Mouse (Mus musculus): Measurements from ENCODE around the gene Lyg2.

DNA sequence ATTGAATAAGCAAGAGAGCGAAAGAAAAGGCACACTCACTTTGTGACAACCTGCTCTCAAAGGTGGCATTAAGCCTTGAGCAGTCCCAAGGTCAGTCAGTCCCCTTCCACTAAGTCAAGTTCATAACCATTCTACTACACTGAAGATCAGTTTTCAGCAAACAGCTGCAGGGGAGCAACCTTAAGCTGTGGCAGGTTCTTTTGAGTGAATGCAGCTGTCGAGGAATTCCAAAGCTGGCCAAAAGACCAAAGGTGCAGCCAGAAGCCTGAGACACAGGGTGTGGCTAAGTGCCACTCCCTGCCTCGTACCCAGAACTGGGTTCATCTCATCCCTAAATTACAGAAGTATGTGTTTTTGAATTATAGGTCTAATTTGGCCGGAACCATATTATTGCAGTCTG is 16.5 kb downstream of the Lyg2 start:
- TF ChIP-seq POLR2A (IDR thresholded peaks at IDR 0.05; ENCODE audit: low read depth, low read length) (no peak), CTCF (IDR thresholded peaks at IDR 0.05; ENCODE audit: extremely low read depth, insufficient read length, insufficient replicate concordance, low read depth, low read length) (no peak)

All from small intestine, adult 2 months (tissue).